Mouse (Mus musculus) layer of hippocampus, adult 2 months (tissue): ENCODE results near the gene Gas2l1. TPM values are rescaled to one million over a fixed set of nuclear protein-coding genes. Genes with fewer than 3 reads are reported as not detected.
A peak's percentile ranks its signal among the peaks of the same experiment; 100 is the strongest.

Experiments used
- DNase-seq, 2 experiments: peaks; one replicate each; pipeline ENCODE4 v3.0.0; 2022; ENCODE audit warnings: low spot score in 2 of 2
- H3K27ac ChIP-seq: fragments of 200-600 bp; 2 replicates; pipeline ENCODE4 v1.8.1; 2022
- H3K4me3 ChIP-seq: fragments of 200-600 bp; 2 replicates; pipeline ENCODE4 v1.8.1; 2022; ENCODE audit warnings: mild to moderate bottlenecking
- CTCF ChIP-seq: fragments of 200-600 bp; conservative IDR thresholded peaks from 2 replicates; pipeline ENCODE4 v1.8.1; 2022; ENCODE audit warnings: antibody characterized with exemption, mild to moderate bottlenecking, moderate library complexity
- microRNA-seq, 2 experiments: library from miRNA; unstranded; fragments of <30 nt; microRNA quantifications; one replicate each; pipeline ENCODE4 v1.2.0; 2021
- total RNA-seq, 2 experiments: library from RNA; stranded (reverse); gene quantifications; 2 replicates each; pipeline ENCODE4 v1.2.3; 2021

Gene Gas2l1
- total RNA-seq, 2 experiments from 2014 or later: 93.6 to 97.7 TPM

DNA sequence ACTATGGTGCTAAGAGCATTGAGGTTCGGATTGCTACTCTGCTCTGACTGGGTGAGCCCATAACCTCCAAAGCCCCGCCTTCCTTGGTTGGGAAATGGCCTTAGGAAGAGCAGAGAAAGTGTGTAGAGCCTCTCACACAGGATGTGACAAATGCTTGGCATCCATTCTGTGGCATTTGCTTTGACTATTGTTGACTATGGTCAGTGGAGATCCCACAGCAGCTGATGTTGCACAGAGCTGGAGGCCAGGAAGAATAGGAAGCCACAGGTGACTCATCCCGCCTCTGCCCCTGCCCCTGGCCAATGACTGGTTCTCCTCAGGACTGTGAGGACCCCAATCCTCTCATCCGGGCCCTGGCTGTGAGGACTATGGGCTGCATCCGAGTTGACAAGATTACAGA, 48.8 kb downstream of the Gas2l1 start:
- TF ChIP-seq CTCF: no peak
- DNase-seq: no peak
- Histone ChIP-seq H3K27ac (peak overlapping the region; percentile 73), H3K4me3 (no peak overlapping the region)

DNA sequence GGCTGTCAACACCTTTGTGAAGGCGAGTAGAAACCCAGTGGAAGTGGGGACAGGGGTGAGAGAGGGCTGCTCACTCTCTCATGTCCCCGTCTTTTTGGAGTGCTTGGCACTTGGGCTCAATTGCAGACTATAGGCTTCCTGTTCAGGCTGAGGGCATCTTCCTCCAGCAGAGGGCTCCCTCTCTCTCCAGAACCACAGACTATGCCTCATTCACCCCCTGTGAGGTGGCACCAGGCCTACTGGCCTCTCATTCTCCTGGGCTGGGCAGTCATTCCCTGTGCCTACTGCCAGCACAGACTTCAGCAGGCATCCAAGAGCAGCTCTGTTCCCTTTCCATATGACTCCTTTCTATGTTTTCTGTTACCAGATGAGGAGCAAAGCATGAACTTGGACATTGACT, 49.4 kb downstream of the Gas2l1 start:
- peak overlapping the region; percentile 73 for H3K27ac ChIP-seq
- peak; percentile 81 to 86 for DNase-seq
- TF ChIP-seq CTCF: peak; percentile 93
- no peak overlapping the region for H3K4me3 ChIP-seq

DNA sequence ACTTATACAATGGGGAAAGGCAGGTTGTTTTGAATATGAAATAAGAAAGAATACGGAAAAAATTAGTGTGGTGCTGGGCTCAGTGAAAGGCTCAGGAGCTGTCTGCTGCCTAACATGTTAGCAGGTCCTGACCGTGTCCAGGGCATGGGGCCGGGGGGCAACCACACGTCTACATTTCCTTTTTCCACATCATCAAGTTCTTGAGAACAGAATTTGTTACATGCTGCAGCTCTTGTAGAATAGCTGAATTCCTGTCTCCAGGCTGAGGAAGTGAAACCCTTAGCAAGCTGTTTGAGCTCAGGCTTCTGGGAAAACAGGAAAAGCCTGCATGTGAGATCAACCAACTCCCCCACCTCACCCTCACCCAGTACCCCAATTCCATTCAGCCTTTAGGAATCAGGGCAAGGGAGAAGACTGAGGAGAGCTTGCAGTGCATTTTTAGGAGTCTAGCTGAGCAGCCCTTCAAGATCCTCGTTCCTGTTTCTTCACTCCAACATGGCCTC, 52.9 kb downstream of the Gas2l1 start:
- DNase-seq: no peak
- H3K27ac ChIP-seq: peak overlapping the region; percentile 61
- H3K4me3 ChIP-seq: no peak overlapping the region
- TF ChIP-seq CTCF: no peak

DNA sequence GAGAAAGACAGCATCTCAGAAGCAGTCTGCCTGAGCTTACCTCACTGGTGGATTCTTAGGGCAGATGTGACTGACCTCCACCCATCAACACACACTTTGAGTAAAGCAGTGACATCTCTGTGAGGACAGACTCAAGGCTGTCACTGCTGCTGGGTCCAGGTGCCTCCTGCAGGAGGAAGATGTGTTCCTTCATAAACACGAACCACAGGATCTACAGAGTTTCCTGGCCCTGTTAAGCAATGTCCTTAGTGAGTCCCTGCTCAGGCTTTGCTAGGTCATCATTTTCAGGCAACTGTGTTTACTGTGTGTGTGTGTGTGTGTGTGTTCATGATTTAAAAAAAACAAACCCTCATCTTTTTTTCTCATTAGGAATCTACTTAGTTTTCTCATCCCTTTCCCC, 53.6 kb downstream of the Gas2l1 start:
- no peak overlapping the region for H3K4me3 ChIP-seq
- no peak for DNase-seq
- H3K27ac ChIP-seq: peak overlapping the region; percentile 61; the same call in 1 of the 2 replicates
- no peak for TF ChIP-seq CTCF

DNA sequence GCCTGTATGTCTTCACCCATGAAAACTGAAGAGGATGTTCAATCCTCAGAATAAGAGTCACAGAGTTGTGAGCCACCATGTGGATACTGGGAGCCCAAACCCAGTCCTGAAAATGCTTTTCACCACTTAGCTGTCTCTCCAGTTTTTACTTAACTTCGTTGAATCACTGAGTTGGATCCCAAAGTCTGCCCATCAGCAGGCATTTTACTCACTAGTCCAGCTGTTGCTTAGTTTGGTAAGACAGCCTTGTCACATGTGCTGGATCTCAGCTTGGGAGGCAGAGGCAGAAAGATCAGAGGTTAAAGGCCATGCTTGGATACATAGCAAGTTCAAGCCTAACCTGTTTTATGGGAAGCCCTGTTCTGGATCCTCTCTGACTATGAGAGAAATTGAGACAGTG, 54.9 kb downstream of the Gas2l1 start:
- no peak for TF ChIP-seq CTCF
- no peak overlapping the region for H3K4me3 ChIP-seq
- no peak overlapping the region for H3K27ac ChIP-seq
- no peak for DNase-seq

DNA sequence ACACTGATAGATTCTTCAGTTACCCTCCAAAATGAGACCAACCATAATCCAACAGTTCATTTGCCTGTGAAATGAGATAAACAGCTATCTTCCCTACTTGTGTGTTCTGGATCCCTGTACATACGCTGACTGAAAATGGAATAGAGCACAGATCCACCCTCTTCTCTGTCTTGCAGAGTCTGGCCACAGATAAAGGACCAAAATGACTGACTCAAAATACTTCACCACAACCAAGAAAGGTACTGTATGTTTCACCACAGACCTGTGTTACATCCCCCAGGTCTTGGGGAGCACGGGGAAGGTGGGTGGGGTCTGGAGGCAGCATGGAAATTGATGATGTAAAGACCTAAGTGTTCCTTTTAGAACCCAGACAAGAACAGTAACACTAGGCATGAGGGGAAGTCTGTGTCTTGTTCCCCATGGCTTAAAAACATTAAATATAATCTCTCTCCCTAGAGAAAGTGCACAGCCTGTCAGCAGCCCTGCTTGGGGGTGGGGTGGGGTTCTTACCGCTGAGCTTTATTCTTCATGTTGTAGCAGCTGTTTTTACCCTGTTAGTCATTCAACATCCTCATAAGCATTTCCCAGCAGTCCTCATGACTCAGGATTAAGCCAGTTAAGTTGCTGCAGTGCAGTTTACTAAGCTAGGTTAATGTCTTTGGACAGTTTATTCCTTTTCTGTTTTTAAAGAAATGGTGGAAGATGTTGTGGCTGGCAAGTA, 55.6 kb downstream of the Gas2l1 start:
- TF ChIP-seq CTCF: no peak
- Histone ChIP-seq H3K4me3 (no peak overlapping the region), H3K27ac (peak overlapping the region; percentile 25; the same call in 1 of the 2 replicates)
- DNase-seq: no peak

DNA sequence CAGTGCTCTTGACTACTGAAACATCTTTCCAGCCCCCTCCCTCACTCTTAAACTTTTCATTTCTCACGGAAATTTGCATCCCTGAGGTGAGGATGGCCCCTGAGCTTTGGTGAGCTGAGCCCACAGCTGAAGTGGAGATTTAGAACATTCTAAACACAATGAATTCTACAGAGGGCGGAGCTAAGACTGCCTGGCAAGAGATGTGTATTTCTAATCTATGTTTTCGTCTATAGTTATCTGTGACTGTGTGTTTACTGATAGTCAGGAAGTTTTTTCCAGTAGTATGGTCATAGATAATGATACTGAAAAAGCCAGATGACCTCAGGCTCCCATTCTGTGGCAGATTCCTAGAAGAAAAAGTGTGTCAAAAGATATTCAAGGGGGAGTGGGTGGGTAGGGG, 56.3 kb downstream of the Gas2l1 start:
- no peak for DNase-seq
- TF ChIP-seq CTCF: no peak
- no peak overlapping the region for H3K27ac ChIP-seq
- no peak overlapping the region for H3K4me3 ChIP-seq

DNA sequence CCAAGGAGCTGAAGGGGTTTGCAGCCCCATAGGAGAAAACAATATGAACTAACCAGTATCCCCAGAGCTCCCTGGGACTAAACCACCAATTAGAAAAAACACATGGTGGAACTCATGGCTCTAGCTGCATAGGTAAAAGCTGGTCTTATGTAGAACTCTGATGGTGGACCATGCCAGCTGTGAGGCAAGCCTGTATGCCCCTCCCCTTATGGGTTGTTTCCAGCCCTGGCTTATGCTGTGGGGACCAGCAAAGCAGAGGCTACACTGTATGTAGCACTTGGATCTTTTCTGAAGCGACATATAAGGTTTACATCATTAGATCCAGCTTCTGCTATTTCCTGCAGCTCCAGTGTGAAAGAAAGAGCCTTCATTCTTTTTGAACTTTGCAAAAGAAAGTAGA, 57.9 kb downstream of the Gas2l1 start:
- H3K27ac ChIP-seq: no peak overlapping the region
- no peak for DNase-seq
- TF ChIP-seq CTCF: no peak

DNA sequence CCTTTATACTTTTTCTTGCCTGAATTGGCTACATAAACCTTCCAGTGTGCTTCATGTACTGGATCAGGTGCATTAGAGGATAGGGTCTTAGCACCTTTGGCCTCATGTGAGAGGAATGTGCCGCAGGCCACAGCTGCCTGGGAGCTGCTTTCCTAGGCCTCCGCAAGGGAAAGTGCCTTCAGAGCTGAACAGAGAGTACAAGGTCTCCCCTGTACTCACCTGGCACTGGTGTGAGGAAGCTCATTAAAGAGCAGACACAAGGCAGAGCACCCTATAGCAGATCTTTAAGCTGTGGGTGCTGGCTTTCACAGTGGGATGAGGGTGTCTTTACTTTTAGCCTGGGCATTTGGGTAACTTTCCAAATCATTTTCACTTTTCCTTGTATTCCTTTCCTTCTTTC, 59.6 kb downstream of the Gas2l1 start:
- no peak for DNase-seq
- TF ChIP-seq CTCF: no peak
- Histone ChIP-seq H3K27ac (no peak overlapping the region), H3K4me3 (no peak overlapping the region)

More for the DNA sequence above, 57.9 kb downstream of the Gas2l1 start:
- no peak overlapping the region for H3K4me3 ChIP-seq

Small RNA genes within 50 kb of the gene (microRNA-seq; reads per million reads assigned to microRNA genes)
- 0 reads per million in 2 experiments for gene Gm47296

Other genes with a start within 250 kb of the Gas2l1 start
- gene Nf2, start 215.8 kb downstream of the Gas2l1 start, total RNA-seq: 100 to 1,000 TPM in 1 of 2 experiments, 10 to 100 TPM in 1; 91.2 to 102 TPM
- 10 to 100 TPM; 91.7 to 96.6 TPM for gene Nipsnap1, start 191.4 kb downstream of the Gas2l1 start, total RNA-seq
- gene Thoc5, start 170.0 kb downstream of the Gas2l1 start, total RNA-seq: 10 to 100 TPM; 37.0 to 41.2 TPM
- gene Nefh, start 117.3 kb downstream of the Gas2l1 start, total RNA-seq: 10 to 100 TPM; 37.2 to 38.0 TPM
- 100 to 1,000 TPM; 144 to 147 TPM for gene Ap1b1, start 78.5 kb downstream of the Gas2l1 start, total RNA-seq
- 10 to 100 TPM; 87.7 to 95.3 TPM for gene Rasl10a, start 7.2 kb downstream of the Gas2l1 start, total RNA-seq
- 10 to 100 TPM; 19.7 to 19.8 TPM for gene Rhbdd3, start 33.6 kb upstream of the Gas2l1 start, total RNA-seq
- 100 to 1,000 TPM; 333 to 394 TPM for gene Ewsr1, start 33.9 kb upstream of the Gas2l1 start, total RNA-seq
- gene Emid1, start 86.9 kb upstream of the Gas2l1 start, total RNA-seq: 1 to 10 TPM; 4.2 to 4.9 TPM
- 10 to 100 TPM; 14.7 to 14.8 TPM for gene Kremen1, start 196.2 kb upstream of the Gas2l1 start, total RNA-seq